Mouse (Mus musculus) G1E (cell line): ENCODE measurements around the gene Best3.

Experiments
- CTCF ChIP-seq: IDR thresholded peaks from 2 replicates; pipeline ENCODE4 v1.5.1; 2012; ENCODE audit warnings: low read depth, low read length, inconsistent platforms, mixed read lengths
- GATA1 ChIP-seq: IDR thresholded peaks from 2 replicates; pipeline ENCODE4 v1.6.1; 2012; ENCODE audit warnings: borderline replicate concordance, low read length, inconsistent platforms, mixed read lengths

DNA sequence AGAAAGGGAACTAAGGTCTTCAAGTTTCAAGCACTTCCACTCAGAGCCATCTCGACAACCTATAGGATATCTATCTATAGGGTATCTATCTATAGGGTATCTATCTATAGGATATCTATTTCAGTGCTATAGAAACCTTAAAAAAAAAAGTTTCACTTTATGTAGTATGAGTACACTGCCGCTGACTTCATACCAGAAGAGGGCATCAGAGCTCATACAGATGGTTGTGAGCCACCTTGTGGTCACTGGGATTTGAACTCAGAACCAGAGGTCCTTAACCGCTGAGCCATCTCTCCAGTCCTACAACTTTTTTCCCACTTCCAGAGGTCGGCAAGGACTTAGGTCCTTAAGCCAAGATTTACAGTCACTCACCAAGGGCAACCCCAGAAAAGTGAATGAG is 69.6 kb downstream of the Best3 start:
- TF ChIP-seq GATA1 (no peak), CTCF (no peak)
